Mouse (Mus musculus) adrenal gland, postnatal 14 days (tissue): Measurements from ENCODE around the gene Galk1. TPM values are rescaled to one million over a fixed set of nuclear protein-coding genes. Genes with fewer than 3 reads are reported as not detected.
"Not testable (repeated sequence)": the region's sequence is repeated elsewhere in the genome, so short reads cannot be mapped to it uniquely, and the experiment has no call there.

ENCODE experiments used
- DNase-seq: peaks from one replicate; pipeline ENCODE4 v3.0.0; 2021; ENCODE audit warnings: mixed read lengths
- total RNA-seq: library from RNA; stranded (reverse); gene quantifications from 2 replicates; pipeline ENCODE4 v1.2.3, GENCODE M21; 2021

Gene Galk1
- total RNA-seq, 1 experiment from 2014 or later, result 51.9 TPM

DNA sequence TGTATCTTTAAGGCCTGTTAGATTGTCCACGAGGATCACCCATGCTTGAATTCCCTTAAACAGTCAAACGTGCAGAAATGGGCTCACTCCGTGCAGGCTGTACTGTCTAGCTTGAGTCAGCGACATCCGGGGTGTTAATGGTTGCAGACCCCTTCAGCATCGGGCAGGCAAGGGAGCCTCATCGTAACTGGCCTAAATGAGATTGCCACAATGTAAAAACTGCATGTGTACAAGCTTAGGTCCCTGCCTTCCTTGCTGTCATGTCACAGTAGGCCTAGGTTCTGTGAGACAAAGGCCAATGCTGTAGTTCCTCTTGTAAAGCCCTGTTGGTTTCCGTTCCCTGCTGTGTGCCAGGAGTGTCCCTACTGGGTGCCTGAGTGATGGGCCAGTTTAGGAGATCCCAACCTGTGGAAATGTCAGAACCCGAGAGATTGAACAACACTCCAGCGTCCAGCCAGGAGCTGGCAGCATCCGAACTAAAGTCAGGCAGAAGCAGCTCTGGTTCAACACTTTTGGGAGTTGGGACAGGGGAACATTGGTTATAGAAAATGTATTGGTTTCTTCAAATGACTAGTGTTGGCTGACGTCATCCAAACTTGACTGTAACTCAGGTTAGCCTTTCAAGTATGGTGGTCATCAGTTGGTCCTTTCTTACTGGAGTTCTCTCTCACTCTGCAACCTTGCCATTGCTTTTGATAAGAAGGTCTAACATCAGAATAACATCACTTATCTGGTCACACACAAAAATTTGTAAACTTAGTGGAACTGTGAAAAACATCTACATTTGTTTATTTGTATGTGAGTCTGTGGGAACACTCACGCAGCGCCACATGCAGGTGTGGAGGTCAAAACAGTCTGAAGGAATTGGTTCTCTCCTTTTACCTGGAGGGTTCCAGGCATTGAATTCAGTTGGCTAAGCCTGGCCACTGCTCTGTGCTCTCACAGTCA, 18.7 kb upstream of the Galk1 start:
- DNase-seq, result peak; percentile 51

- peak; percentile 98 for DNase-seq
These were observed 17.8 kb upstream of the Galk1 start, which contains the start of gene Unk for GRCm38 (mm10) chr11:116030088-116030897. TSS of gene Unk (plus strand) at chr11:116030322.

GRCm38 (mm10) chr11:116029086-116029865, 16.8 kb upstream of the Galk1 start:
- DNase-seq, result no peak

- DNase-seq, result no peak
These were observed 15.8 kb upstream of the Galk1 start for GRCm38 (mm10) chr11:116028177-116028865.

GRCm38 (mm10) chr11:116027756-116028155, 15.2 kb upstream of the Galk1 start, which contains the start of gene H3f3b:
TSS of gene H3f3b (minus strand) at chr11:116027962.
- DNase-seq, result no peak

GRCm38 (mm10) chr11:116025056-116025845, 12.7 kb upstream of the Galk1 start:
- no peak for DNase-seq

- DNase-seq, result peak; percentile 97
These were observed 11.9 kb upstream of the Galk1 start for GRCm38 (mm10) chr11:116024356-116024808.

GRCm38 (mm10) chr11:116023771-116024355, 11.3 kb upstream of the Galk1 start:
- DNase-seq, result peak; percentile 91

GRCm38 (mm10) chr11:116023074-116023770, 10.7 kb upstream of the Galk1 start:
- DNase-seq, result not testable (repeated sequence)

DNA sequence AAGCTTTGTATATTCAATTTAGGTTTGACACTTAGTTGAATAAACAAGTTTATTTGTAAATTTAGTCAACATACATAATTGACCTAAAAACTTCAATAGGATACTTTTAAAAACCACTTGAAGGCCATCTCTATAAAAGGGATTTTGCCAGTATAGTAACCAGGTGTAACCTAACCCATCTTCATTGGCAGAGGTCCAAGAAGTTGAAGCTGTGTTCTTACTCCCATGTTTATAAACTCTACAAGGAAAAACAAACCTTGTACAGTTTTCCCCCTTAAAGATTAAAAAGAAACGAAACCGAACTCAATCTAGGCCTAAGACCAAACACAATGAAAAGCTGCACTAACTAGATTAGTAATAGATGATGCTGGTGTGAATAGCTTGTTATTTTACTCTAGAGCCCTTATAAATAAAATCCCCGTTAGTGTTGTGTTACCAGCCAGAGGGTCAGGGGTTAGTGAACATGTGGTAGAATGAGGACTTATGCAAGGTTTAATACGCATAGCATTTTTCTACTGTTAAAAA, 9.8 kb upstream of the Galk1 start:
- no peak for DNase-seq

GRCm38 (mm10) chr11:116021328-116022220, 9.1 kb upstream of the Galk1 start:
- DNase-seq, result no peak

GRCm38 (mm10) chr11:116020519-116020922, 8.0 kb upstream of the Galk1 start:
- no peak for DNase-seq

- DNase-seq, result peak; percentile 45
These were observed 7.5 kb upstream of the Galk1 start for GRCm38 (mm10) chr11:116019976-116020411.

- no peak for DNase-seq
These were observed 6.9 kb upstream of the Galk1 start for GRCm38 (mm10) chr11:116019360-116019791.

- not testable (repeated sequence) for DNase-seq
These were observed 6.3 kb upstream of the Galk1 start for GRCm38 (mm10) chr11:116018867-116019266.

GRCm38 (mm10) chr11:116018106-116018505, 5.6 kb upstream of the Galk1 start:
- DNase-seq, result peak; percentile 62

DNA sequence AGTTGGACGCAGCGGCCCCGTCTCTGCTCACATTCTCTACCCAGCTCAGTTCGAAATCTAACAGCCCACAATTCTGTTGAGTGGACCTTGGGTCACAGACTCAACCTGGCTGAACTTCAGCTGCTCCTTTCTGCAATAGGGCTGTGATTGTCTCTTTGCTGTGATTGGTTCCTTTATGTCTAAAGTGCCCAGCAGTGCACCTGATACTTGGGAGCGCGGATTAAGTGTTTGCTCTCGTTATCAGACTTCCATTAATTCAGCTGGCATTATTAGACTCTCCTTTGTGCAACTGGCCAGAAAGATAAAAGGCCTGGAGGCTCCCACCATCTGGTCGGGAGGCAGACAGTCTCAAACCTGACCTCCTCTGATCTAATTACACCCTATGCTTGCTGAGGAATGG, 2.3 kb upstream of the Galk1 start:
- no peak for DNase-seq
